Mouse (Mus musculus): ENCODE measurements at regions not wholly inside any gene's neighbourhood (a gene's known extent, or its start where the extent isn't known, plus 50 kb on each side); places are given as distances from the start of the nearest gene placed in this dataset.

DNA sequence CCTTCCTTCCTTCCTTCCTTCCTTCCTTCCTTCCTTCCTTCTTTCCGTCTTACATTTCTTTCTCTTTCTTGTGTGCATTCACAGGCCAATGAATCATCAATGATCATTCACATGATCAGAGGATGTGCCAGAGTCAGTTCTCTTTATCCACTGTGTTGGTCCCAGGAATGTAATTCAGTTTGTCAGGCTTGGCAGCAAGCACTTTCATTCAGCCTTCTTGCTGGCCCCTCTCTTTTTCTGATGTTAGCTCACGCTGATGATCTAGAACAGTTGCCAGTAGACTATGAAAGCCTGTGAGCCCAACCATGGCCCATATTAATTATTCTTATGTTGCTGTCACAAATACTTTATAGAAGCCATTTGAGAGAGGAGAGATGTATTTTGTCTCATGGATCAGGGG, 127.4 kb downstream of the 4933412E24Rik start:
- no peaks in the 10 kb centered on the region for H3K4me1 ChIP-seq (ENCODE audit: control insufficient read depth, low read depth, low read length)
- ATAC-seq (ENCODE audit: low read depth): no peak
- no peaks in the 10 kb centered on the region for H3K27me3 ChIP-seq (ENCODE audit: control insufficient read depth, insufficient read depth, low read depth, low read length)
- no peak overlapping the region for H3K4me3 ChIP-seq (ENCODE audit: low read depth, low read length)
- H3K27ac ChIP-seq (ENCODE audit: low read length): no peak overlapping the region
- no peaks in the 10 kb centered on the region for H3K36me3 ChIP-seq (ENCODE audit: control insufficient read depth, insufficient read depth)
- no peaks in the 10 kb centered on the region; the same call in 1 of the 2 replicates for H3K9me3 ChIP-seq (replicated peaks; ENCODE audit: control insufficient read depth, low read length)
- no peak overlapping the region for H3K9ac ChIP-seq (ENCODE audit: low read depth, low read length)
- no peak overlapping the region for H3K4me2 ChIP-seq (ENCODE audit: low read depth, low read length)
- 73% methylated on average over 2 of the region's 2 CpGs for WGBS (ENCODE audit: insufficient replicate concordance)

- 21% methylated on average over 2 of the region's 2 CpGs for WGBS (ENCODE audit: insufficient replicate concordance)
- ATAC-seq (ENCODE audit: low read depth): no peak
- H3K4me2 ChIP-seq (ENCODE audit: low read depth, low read length): no peak overlapping the region
Measured at GRCm38 (mm10) chr15:59888131-59888459, 128.3 kb downstream of the 4933412E24Rik start.

GRCm38 (mm10) chr15:59887381-59888130, 128.9 kb downstream of the 4933412E24Rik start:
- no peak overlapping the region for H3K4me2 ChIP-seq (ENCODE audit: low read depth, low read length)
- H3K4me1 ChIP-seq (ENCODE audit: control insufficient read depth, low read depth, low read length): no peaks in the 10 kb centered on the region
- 25% methylated on average over 5 of the region's 5 CpGs for WGBS (ENCODE audit: insufficient replicate concordance)
- H3K9ac ChIP-seq (ENCODE audit: low read depth, low read length): no peak overlapping the region
- no peaks in the 10 kb centered on the region for H3K36me3 ChIP-seq (ENCODE audit: control insufficient read depth, insufficient read depth)
- H3K9me3 ChIP-seq (replicated peaks; ENCODE audit: control insufficient read depth, low read length): no peaks in the 10 kb centered on the region
- no peak overlapping the region for H3K4me3 ChIP-seq (ENCODE audit: low read depth, low read length)
- no peaks in the 10 kb centered on the region for H3K27me3 ChIP-seq (ENCODE audit: control insufficient read depth, insufficient read depth, low read depth, low read length)
- H3K27ac ChIP-seq (ENCODE audit: low read length): no peak overlapping the region
- ATAC-seq (ENCODE audit: low read depth): no peak

More at GRCm38 (mm10) chr15:59888131-59888459, 128.3 kb downstream of the 4933412E24Rik start:
- Histone ChIP-seq H3K9ac (ENCODE audit: low read depth, low read length) (no peak overlapping the region), H3K4me3 (ENCODE audit: low read depth, low read length) (no peak overlapping the region), H3K4me1 (ENCODE audit: control insufficient read depth, low read depth, low read length) (no peaks in the 10 kb centered on the region), H3K9me3 (replicated peaks; ENCODE audit: control insufficient read depth, low read length) (no peaks in the 10 kb centered on the region), H3K27me3 (ENCODE audit: control insufficient read depth, insufficient read depth, low read depth, low read length) (no peaks in the 10 kb centered on the region), H3K36me3 (ENCODE audit: control insufficient read depth, insufficient read depth) (no peaks in the 10 kb centered on the region), H3K27ac (ENCODE audit: low read length) (no peak overlapping the region)

- ATAC-seq (ENCODE audit: low read depth): no peak
- Histone ChIP-seq H3K9me3 (replicated peaks; ENCODE audit: control insufficient read depth, low read length) (no peaks in the 10 kb centered on the region), H3K9ac (ENCODE audit: low read depth, low read length) (no peak overlapping the region), H3K27me3 (ENCODE audit: control insufficient read depth, insufficient read depth, low read depth, low read length) (no peaks in the 10 kb centered on the region), H3K4me1 (ENCODE audit: control insufficient read depth, low read depth, low read length) (no peaks in the 10 kb centered on the region), H3K27ac (ENCODE audit: low read length) (no peak overlapping the region), H3K36me3 (ENCODE audit: control insufficient read depth, insufficient read depth) (no peaks in the 10 kb centered on the region), H3K4me2 (ENCODE audit: low read depth, low read length) (no peak overlapping the region), H3K4me3 (ENCODE audit: low read depth, low read length) (no peak overlapping the region)
- WGBS (ENCODE audit: insufficient replicate concordance): 54% methylated on average over 2 of the region's 2 CpGs
Measured at GRCm38 (mm10) chr15:59886036-59886435, 130.4 kb downstream of the 4933412E24Rik start.

DNA sequence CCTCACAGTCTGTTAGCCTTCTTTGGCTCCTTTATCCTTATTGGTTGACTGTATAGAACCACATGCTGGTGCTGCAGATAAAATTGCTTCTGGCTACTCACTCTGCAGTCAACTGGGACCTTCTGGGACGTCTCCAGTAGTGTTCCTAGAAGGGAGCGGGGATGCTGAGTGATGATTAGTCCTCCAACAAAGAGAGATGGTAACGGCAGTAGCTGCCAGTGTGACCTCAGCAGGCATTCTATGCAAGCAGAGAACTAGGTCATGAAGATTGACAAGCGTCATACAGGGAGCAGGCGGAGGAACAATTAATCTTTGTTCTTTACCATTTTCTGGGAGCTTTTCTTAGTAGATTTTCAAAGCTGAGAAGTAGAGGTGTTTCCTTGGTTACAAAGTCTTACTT, 134.0 kb downstream of the 4933412E24Rik start:
- no peak overlapping the region for H3K4me2 ChIP-seq (ENCODE audit: low read depth, low read length)
- no peak for ATAC-seq (ENCODE audit: low read depth)
- WGBS (ENCODE audit: insufficient replicate concordance): 69% methylated on average over 5 of the region's 5 CpGs
- no peaks in the 10 kb centered on the region for H3K9me3 ChIP-seq (replicated peaks; ENCODE audit: control insufficient read depth, low read length)
- H3K27me3 ChIP-seq (ENCODE audit: control insufficient read depth, insufficient read depth, low read depth, low read length): no peaks in the 10 kb centered on the region
- H3K4me3 ChIP-seq (ENCODE audit: low read depth, low read length): no peak overlapping the region
- H3K36me3 ChIP-seq (ENCODE audit: control insufficient read depth, insufficient read depth): no peaks in the 10 kb centered on the region
- H3K4me1 ChIP-seq (ENCODE audit: control insufficient read depth, low read depth, low read length): no peaks in the 10 kb centered on the region
- no peak overlapping the region for H3K27ac ChIP-seq (ENCODE audit: low read length)
- H3K9ac ChIP-seq (ENCODE audit: low read depth, low read length): no peak overlapping the region

- Histone ChIP-seq H3K4me2 (ENCODE audit: low read depth, low read length) (no peak overlapping the region), H3K27me3 (ENCODE audit: control insufficient read depth, insufficient read depth, low read depth, low read length) (no peaks in the 10 kb centered on the region), H3K4me1 (ENCODE audit: control insufficient read depth, low read depth, low read length) (no peaks in the 10 kb centered on the region), H3K27ac (ENCODE audit: low read length) (no peak overlapping the region), H3K9me3 (replicated peaks; ENCODE audit: control insufficient read depth, low read length) (no peaks in the 10 kb centered on the region; the same call in 1 of the 2 replicates), H3K9ac (ENCODE audit: low read depth, low read length) (no peak overlapping the region), H3K4me3 (ENCODE audit: low read depth, low read length) (no peak overlapping the region), H3K36me3 (ENCODE audit: control insufficient read depth, insufficient read depth) (no peaks in the 10 kb centered on the region)
- no peak for ATAC-seq (ENCODE audit: low read depth)
- 63% methylated on average over 5 of the region's 5 CpGs for WGBS (ENCODE audit: insufficient replicate concordance)
Measured at GRCm38 (mm10) chr15:59880426-59880825, 136.0 kb downstream of the 4933412E24Rik start.

GRCm38 (mm10) chr15:59879311-59879710, 137.1 kb downstream of the 4933412E24Rik start:
- ATAC-seq (ENCODE audit: low read depth): no peak
- no peaks in the 10 kb centered on the region for H3K36me3 ChIP-seq (ENCODE audit: control insufficient read depth, insufficient read depth)
- no peak overlapping the region for H3K4me3 ChIP-seq (ENCODE audit: low read depth, low read length)
- no peaks in the 10 kb centered on the region for H3K27me3 ChIP-seq (ENCODE audit: control insufficient read depth, insufficient read depth, low read depth, low read length)
- H3K9ac ChIP-seq (ENCODE audit: low read depth, low read length): no peak overlapping the region
- H3K9me3 ChIP-seq (replicated peaks; ENCODE audit: control insufficient read depth, low read length): no peaks in the 10 kb centered on the region; the same call in 1 of the 2 replicates
- no peaks in the 10 kb centered on the region for H3K4me1 ChIP-seq (ENCODE audit: control insufficient read depth, low read depth, low read length)
- WGBS (ENCODE audit: insufficient replicate concordance): 58% methylated on average over 4 of the region's 4 CpGs
- no peak overlapping the region for H3K4me2 ChIP-seq (ENCODE audit: low read depth, low read length)
- no peak overlapping the region for H3K27ac ChIP-seq (ENCODE audit: low read length)

- Histone ChIP-seq H3K9me3 (replicated peaks; ENCODE audit: control insufficient read depth, low read length) (no peaks in the 10 kb centered on the region; the same call in 1 of the 2 replicates), H3K4me3 (ENCODE audit: low read depth, low read length) (no peak overlapping the region), H3K36me3 (ENCODE audit: control insufficient read depth, insufficient read depth) (no peaks in the 10 kb centered on the region), H3K4me2 (ENCODE audit: low read depth, low read length) (no peak overlapping the region), H3K27me3 (ENCODE audit: control insufficient read depth, insufficient read depth, low read depth, low read length) (no peaks in the 10 kb centered on the region), H3K9ac (ENCODE audit: low read depth, low read length) (no peak overlapping the region), H3K27ac (ENCODE audit: low read length) (no peak overlapping the region), H3K4me1 (ENCODE audit: control insufficient read depth, low read depth, low read length) (no peaks in the 10 kb centered on the region)
- ATAC-seq (ENCODE audit: low read depth): no peak
- WGBS (ENCODE audit: insufficient replicate concordance): 62% methylated on average over 7 of the region's 7 CpGs
Measured at GRCm38 (mm10) chr15:59876279-59876742, 140.1 kb downstream of the 4933412E24Rik start.

DNA sequence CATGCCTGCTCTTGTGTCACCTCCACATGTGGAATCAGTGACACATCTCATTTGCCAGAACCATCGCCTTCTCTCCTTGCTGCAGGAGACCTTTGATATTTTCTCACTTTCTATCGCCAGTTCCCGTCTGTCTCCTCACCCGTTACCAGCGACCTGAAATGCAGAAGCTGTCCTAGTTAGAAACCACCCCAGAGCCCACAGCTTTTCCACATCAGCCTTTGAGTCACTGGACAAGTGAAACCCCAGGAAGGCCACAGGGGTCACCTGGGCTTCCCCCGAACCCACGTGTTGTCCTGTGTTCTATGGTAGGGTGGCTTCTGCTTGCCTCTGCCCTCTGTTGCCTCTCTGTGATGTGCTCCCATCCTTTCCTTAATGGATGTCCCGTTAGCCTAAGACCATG, 149.7 kb downstream of the 4933412E24Rik start:
- H3K4me3 ChIP-seq (ENCODE audit: low read depth, low read length): no peak overlapping the region
- no peaks in the 10 kb centered on the region for H3K27me3 ChIP-seq (ENCODE audit: control insufficient read depth, insufficient read depth, low read depth, low read length)
- no peaks in the 10 kb centered on the region for H3K4me1 ChIP-seq (ENCODE audit: control insufficient read depth, low read depth, low read length)
- no peaks in the 10 kb centered on the region for H3K36me3 ChIP-seq (ENCODE audit: control insufficient read depth, insufficient read depth)
- no peaks in the 10 kb centered on the region for H3K9me3 ChIP-seq (replicated peaks; ENCODE audit: control insufficient read depth, low read length)
- no peak overlapping the region for H3K9ac ChIP-seq (ENCODE audit: low read depth, low read length)
- no peak overlapping the region for H3K4me2 ChIP-seq (ENCODE audit: low read depth, low read length)
- no peak for ATAC-seq (ENCODE audit: low read depth)
- H3K27ac ChIP-seq (ENCODE audit: low read length): no peak overlapping the region
- 65% methylated on average over 8 of the region's 8 CpGs for WGBS (ENCODE audit: insufficient replicate concordance)
